In genomic region chr2:152406126-152406525, GRCm38 (mm10) we compare ENCODE assay signal across 8 mouse cellular contexts. TPM values are rescaled to one million over a fixed set of nuclear protein-coding genes. Genes with fewer than 3 reads are reported as not detected.
DNase-seq lines count a peak whose midpoint lies in the region; ATAC-seq and TF ChIP-seq lines count a peak whose summit lies in the region.

No protein-coding gene starts in this region.

- ATAC-seq in activated CD4-positive, CD25-positive, alpha-beta regulatory T cell, adult 4 months: peak; percentile 92

- peaks cover 3% of the 10 kb centered on the region; the same call in 1 of the 2 replicates for H3K4me1 ChIP-seq in cortical plate, adult 2 months (ENCODE audit: control insufficient read depth, insufficient read depth, low read length)
- H3K4me1 ChIP-seq in megakaryocyte, embryonic 14.5 days: peaks cover 26% of the 10 kb centered on the region

- 0 out of 2 replicates have a peak overlapping the region, but pooled peaks have one; percentile 3 for H3K27ac ChIP-seq in cortical plate, adult 2 months (ENCODE audit: insufficient read depth, low read length)

- H3K27me3 ChIP-seq in megakaryocyte, embryonic 14.5 days (replicated peaks): peaks cover 4% of the 10 kb centered on the region

- peak overlapping the region; percentile 33 for H3K4me3 ChIP-seq in cortical plate, adult 2 months (ENCODE audit: insufficient read depth, low read length)
- peak overlapping the region; percentile 87 for H3K4me3 ChIP-seq in megakaryocyte, embryonic 14.5 days (replicated peaks)

- peak; percentile 81 to 88 for DNase-seq in gastrocnemius, adult 8-10 months (ENCODE audit: low spot score in 2 of 2)
- peak; percentile 87 for DNase-seq in induced T-regulatory cell, adult 2 months (ENCODE audit: low read depth)
- DNase-seq in left cerebral cortex, adult 8-10 months (ENCODE audit: low spot score in 2 of 2): peak; percentile 90 to 98
- peak; percentile 99 for DNase-seq in right cerebral cortex, postnatal 10 days (ENCODE audit: low spot score in 2 of 2)
- DNase-seq in urinary bladder, postnatal 14 days (ENCODE audit: low spot score): peak; percentile 96

- TF ChIP-seq CTCF in cortical plate, adult 2 months (IDR thresholded peaks at IDR 0.05; ENCODE audit: extremely low read depth, insufficient read depth, low read length): no peak

- no peaks in the 10 kb centered on the region for H3K36me3 ChIP-seq in megakaryocyte, embryonic 14.5 days (replicated peaks; ENCODE audit: low read length)

- peaks cover 1% of the 10 kb centered on the region; the same call in 1 of the 2 replicates for H3K9me3 ChIP-seq in megakaryocyte, embryonic 14.5 days

- TF ChIP-seq POLR2A in cortical plate, adult 2 months (IDR thresholded peaks at IDR 0.05; ENCODE audit: extremely low read depth, insufficient read depth, low read length): 0 out of 2 replicates have a peak, but pooled peaks have one; percentile 34

RNA-seq across cellular contexts. Expression of gene Sox12, which starts 8.3 kb away (rescaled TPM):
- under 1 TPM; 0.30 to 0.33 TPM for polyA plus RNA-seq in activated CD4-positive, CD25-positive, alpha-beta regulatory T cell, adult 4 months (2017; shearing (Covaris generic))
- polyA plus RNA-seq in cortical plate, adult 2 months (2012; rRNA removed): 17.0 and 18.6 TPM in 2 replicates
- under 1 TPM; 0.34 to 0.58 (median 0.49) TPM for total RNA-seq in gastrocnemius, adult 8-10 months (2022)
- total RNA-seq in left cerebral cortex, adult 8-10 months (2022): 10 to 100 TPM; 12.9 to 15.4 (median 14.3) TPM
- 7.8 and 11.7 TPM in 2 replicates for polyA plus RNA-seq in megakaryocyte, embryonic 14.5 days (2012; ENCODE audit: insufficient read depth, low replicate concordance)

RNA-seq across cellular contexts. Expression of gene Zcchc3, which starts 8.7 kb away (rescaled TPM):
- under 1 TPM; 0.70 to 0.74 TPM for polyA plus RNA-seq in activated CD4-positive, CD25-positive, alpha-beta regulatory T cell, adult 4 months (2017; shearing (Covaris generic))
- polyA plus RNA-seq in cortical plate, adult 2 months (2012; rRNA removed): 6.5 and 7.1 TPM in 2 replicates
- total RNA-seq in gastrocnemius, adult 8-10 months (2022): under 1 TPM; 0.46 to 0.88 (median 0.84) TPM
- 10 to 100 TPM in 3 of 4 experiments, 1 to 10 TPM in 1; 9.6 to 11.2 (median 10.9) TPM for total RNA-seq in left cerebral cortex, adult 8-10 months (2022)
- polyA plus RNA-seq in megakaryocyte, embryonic 14.5 days (2012; ENCODE audit: insufficient read depth, low replicate concordance): 3.6 and 7.9 TPM in 2 replicates

RNA-seq across cellular contexts. Expression of gene 6820408C15Rik, which starts 9.3 kb away (rescaled TPM):
- not detected for polyA plus RNA-seq in activated CD4-positive, CD25-positive, alpha-beta regulatory T cell, adult 4 months (2017; shearing (Covaris generic))
- 2.8 and 3.7 TPM in 2 replicates for polyA plus RNA-seq in cortical plate, adult 2 months (2012; rRNA removed)
- not detected for total RNA-seq in gastrocnemius, adult 8-10 months (2022)
- total RNA-seq in left cerebral cortex, adult 8-10 months (2022): 1 to 10 TPM; 2.0 to 3.7 (median 2.7) TPM
- not detected in 2 replicates for polyA plus RNA-seq in megakaryocyte, embryonic 14.5 days (2012; ENCODE audit: insufficient read depth, low replicate concordance)

RNA-seq across cellular contexts. Expression of gene Nrsn2, which starts 29.7 kb away (rescaled TPM):
- polyA plus RNA-seq in activated CD4-positive, CD25-positive, alpha-beta regulatory T cell, adult 4 months (2017; shearing (Covaris generic)): not detected
- polyA plus RNA-seq in cortical plate, adult 2 months (2012; rRNA removed): 72.3 and 81.3 TPM in 2 replicates
- total RNA-seq in gastrocnemius, adult 8-10 months (2022): under 1 TPM in 1 of 4 experiments, not detected in 3; 0.22 TPM
- 100 to 1,000 TPM; 112 to 125 (median 120) TPM for total RNA-seq in left cerebral cortex, adult 8-10 months (2022)
- polyA plus RNA-seq in megakaryocyte, embryonic 14.5 days (2012; ENCODE audit: insufficient read depth, low replicate concordance): 1.2 TPM in 1 of 2 replicates, not detected in the other

RNA-seq across cellular contexts. Expression of gene Defb23, which starts 58.3 kb away (rescaled TPM):
- not detected for polyA plus RNA-seq in activated CD4-positive, CD25-positive, alpha-beta regulatory T cell, adult 4 months (2017; shearing (Covaris generic))
- polyA plus RNA-seq in cortical plate, adult 2 months (2012; rRNA removed): not detected in 2 replicates
- not detected for total RNA-seq in gastrocnemius, adult 8-10 months (2022)
- not detected for total RNA-seq in left cerebral cortex, adult 8-10 months (2022)
- not detected in 2 replicates for polyA plus RNA-seq in megakaryocyte, embryonic 14.5 days (2012; ENCODE audit: insufficient read depth, low replicate concordance)

Comparison
In these comparisons a context has a peak if more than half of its experiments do, and no peak if none do; other contexts are left out.
1. Peak in every context shown above with its lines: DNase-seq, ATAC-seq, H3K4me3 ChIP-seq and H3K27ac ChIP-seq.